Comparison of ENCODE assay signal across 8 mouse cellular contexts in genomic region chr2:157027106-157028008, GRCm38 (mm10). TPM values are rescaled to one million over a fixed set of nuclear protein-coding genes. Genes with fewer than 3 reads are reported as not detected.
DNase-seq lines count a peak whose midpoint lies in the region; ATAC-seq lines count a peak whose summit lies in the region.

No protein-coding gene starts in this region.

- DNase-seq in left cerebral cortex, adult 18-20 months (ENCODE audit: low spot score in 2 of 2) = peak; percentile 39 to 42
- DNase-seq in left cerebral cortex, adult 11 months (ENCODE audit: low spot score) = no peak
- DNase-seq in cerebellum, postnatal 10 days = peak; percentile 74 to 83
- peak; percentile 57 to 62 for DNase-seq in heart, postnatal 14 days
- DNase-seq in adipocyte (ENCODE audit: low spot score) = no peak
- DNase-seq in kidney, postnatal 10 days = no peak
- DNase-seq in B cell, adult 2 months = no peak

- peak; percentile 38; the same call in 1 of the 2 replicates for ATAC-seq in megakaryocyte, adult 5-6 weeks (ENCODE audit: poor library complexity, severe bottlenecking)

- intact Hi-C loops in heart, postnatal 14 days (cut with DNase I) = no loop called here

RNA-seq across cellular contexts. Expression of gene Dsn1, which starts 20.4 kb away (rescaled TPM):
- total RNA-seq in left cerebral cortex, adult 18-20 months (2021) = 1 to 10 TPM; 4.8 to 5.6 TPM
- 1 to 10 TPM; 3.9 to 4.1 TPM for total RNA-seq in heart, postnatal 14 days (2021)
- 13.3 and 14.6 TPM in 2 replicates for total RNA-seq in megakaryocyte, adult 5-6 weeks (2015)
- 36.4 and 47.0 TPM in 2 replicates for total RNA-seq in megakaryocyte, adult 5-6 weeks (2017)

RNA-seq across cellular contexts. Expression of gene Ndrg3, which starts 35.5 kb away (rescaled TPM):
- 100 to 1,000 TPM; 446 to 471 TPM for total RNA-seq in left cerebral cortex, adult 18-20 months (2021)
- total RNA-seq in heart, postnatal 14 days (2021) = 10 to 100 TPM; 23.3 to 24.5 TPM
- total RNA-seq in megakaryocyte, adult 5-6 weeks (2015) = 22.4 and 28.5 TPM in 2 replicates
- total RNA-seq in megakaryocyte, adult 5-6 weeks (2017) = 23.9 and 27.3 TPM in 2 replicates

RNA-seq across cellular contexts. Expression of gene Soga1, which starts 51.7 kb away (rescaled TPM):
- 10 to 100 TPM; 17.1 to 17.7 TPM for total RNA-seq in left cerebral cortex, adult 18-20 months (2021)
- total RNA-seq in heart, postnatal 14 days (2021) = 10 to 100 TPM; 22.8 to 23.8 TPM
- 1.1 and 1.3 TPM in 2 replicates for total RNA-seq in megakaryocyte, adult 5-6 weeks (2015)
- 1.6 and 1.7 TPM in 2 replicates for total RNA-seq in megakaryocyte, adult 5-6 weeks (2017)

RNA-seq across cellular contexts. Expression of gene Tldc2, which starts 59.5 kb away (rescaled TPM):
- total RNA-seq in left cerebral cortex, adult 18-20 months (2021) = not detected
- total RNA-seq in heart, postnatal 14 days (2021) = not detected
- not detected in 2 replicates for total RNA-seq in megakaryocyte, adult 5-6 weeks (2015)
- total RNA-seq in megakaryocyte, adult 5-6 weeks (2017) = not detected in 2 replicates

Comparison
In these comparisons a context has a peak if more than half of its experiments do, and no peak if none do; other contexts are left out.
1. DNase-seq: peak in left cerebral cortex, adult 18-20 months (2 of 2), cerebellum, postnatal 10 days (2 of 2) and heart, postnatal 14 days (2 of 2); none in left cerebral cortex, adult 11 months (single experiment), adipocyte (single experiment), kidney, postnatal 10 days (single experiment) and B cell, adult 2 months (0 of 2).
2. RNA of gene Ndrg3, which starts 35.5 kb away (total RNA-seq): 446 to 471 TPM in left cerebral cortex, adult 18-20 months; 23.3 to 24.5 TPM in heart, postnatal 14 days and 22.4 to 28.5 TPM in megakaryocyte, adult 5-6 weeks; every median in the first group is over 10 times any median in the second.
3. RNA of gene Soga1, which starts 51.7 kb away (total RNA-seq): 22.8 to 23.8 TPM in heart, postnatal 14 days and 17.1 to 17.7 TPM in left cerebral cortex, adult 18-20 months; 1.1 to 1.7 TPM in megakaryocyte, adult 5-6 weeks; every median in the first group is over 4 times any median in the second.